Mouse (Mus musculus): ENCODE data around the gene Uqcrc1. TPM values are rescaled to one million over a fixed set of nuclear protein-coding genes. Genes with fewer than 3 reads are reported as not detected.

Uqcrc1 gene
- total and polyA plus RNA-seq, 3 experiments = 427 to 494 TPM; not detected in 1

DNA sequence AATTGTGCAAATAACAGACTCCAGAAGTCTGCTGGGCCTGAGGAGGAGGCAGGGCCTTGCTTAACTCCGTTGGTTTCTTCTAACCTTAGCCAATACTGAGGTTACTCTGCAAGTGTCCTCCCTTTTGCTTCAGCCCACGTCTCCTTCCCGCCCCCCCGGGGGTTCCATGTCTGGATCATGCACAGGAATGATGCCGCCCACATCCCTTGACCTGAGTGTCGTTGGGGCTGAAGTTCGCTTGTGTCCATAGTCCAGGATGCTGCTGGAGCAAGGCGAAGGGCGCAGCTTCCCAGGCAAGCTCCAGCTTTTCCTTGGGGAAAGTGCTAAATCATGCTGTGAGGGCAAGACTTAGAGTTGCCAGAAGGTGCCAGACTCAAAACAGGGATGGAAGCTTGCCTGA is 60.0 kb downstream of the Uqcrc1 start:
- Histone ChIP-seq H3K27ac (ENCODE audit: control insufficient read depth, low read depth, low read length) (no peak overlapping the region), H3K4me1 (ENCODE audit: control insufficient read depth in 1 of 2, insufficient read depth in 2 of 2, low read length in 2 of 2) (peaks cover 8 to 37% of the 10 kb centered on the region in 2 experiments), H3K9ac (ENCODE audit: control insufficient read depth, low read depth, low read length, poor library complexity, severe bottlenecking) (no peak overlapping the region)

DNA sequence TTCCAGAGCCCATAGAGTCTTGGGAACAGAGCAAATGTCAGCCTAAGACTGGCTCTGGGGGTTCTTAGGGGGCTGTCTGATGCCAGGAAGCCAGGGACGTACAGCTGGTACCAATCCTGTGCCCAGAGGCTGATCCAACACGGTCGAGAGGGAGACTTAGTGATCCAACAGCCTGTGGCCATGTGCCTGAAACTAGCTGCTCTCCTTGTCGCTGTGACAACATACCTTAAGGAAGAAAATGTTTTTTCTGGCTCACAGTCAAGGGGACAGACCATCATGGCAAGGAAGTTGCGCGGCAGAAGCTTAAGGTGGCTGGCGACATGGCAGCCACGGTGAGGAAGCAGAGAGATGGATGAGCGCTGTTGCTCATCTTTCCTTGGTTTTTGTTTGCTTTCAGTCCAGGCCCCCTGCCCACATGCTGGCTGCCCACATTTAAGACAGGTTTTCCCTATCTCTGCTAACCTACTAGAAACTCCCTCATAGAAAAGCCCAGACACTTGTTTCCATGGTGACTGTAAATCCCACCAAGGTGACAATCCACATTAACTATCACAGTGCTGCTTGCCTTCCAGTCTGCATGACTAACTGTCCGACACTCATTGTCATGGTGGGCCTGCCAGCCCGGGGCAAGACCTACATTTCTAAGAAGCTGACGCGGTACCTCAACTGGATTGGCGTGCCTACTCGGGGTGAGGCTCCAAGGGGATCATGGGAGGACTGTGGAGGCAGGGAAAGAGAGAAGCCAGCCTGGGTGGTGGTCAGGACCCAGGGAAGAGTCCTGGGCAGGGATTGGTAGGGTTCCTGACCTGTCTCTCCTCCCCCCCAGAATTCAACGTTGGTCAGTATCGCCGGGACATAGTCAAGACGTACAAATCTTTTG is 62.1 kb downstream of the Uqcrc1 start:
- no peak for DNase-seq (ENCODE audit: low read depth, low spot score)
- Histone ChIP-seq H3K27ac (ENCODE audit: control insufficient read depth, low read depth, low read length) (peak overlapping the region; percentile 77), H3K9ac (ENCODE audit: control insufficient read depth, low read depth, low read length, poor library complexity, severe bottlenecking) (peak overlapping the region; percentile 63), H3K79me2 (ENCODE audit: control insufficient read depth, insufficient read depth, low read length, poor library complexity) (no peaks in the 10 kb centered on the region), H3K27me3 (ENCODE audit: control insufficient read depth in 1 of 2, insufficient read depth in 2 of 2, low read length in 2 of 2) (no peaks in the 10 kb centered on the region), H3K4me3 (ENCODE audit: control insufficient read depth in 1 of 2, insufficient read depth in 1 of 2, low read depth in 2 of 2, low read length in 2 of 2) (peak overlapping the region; percentile 45 to 49), H3K36me3 (ENCODE audit: control insufficient read depth in 1 of 2, insufficient read depth in 2 of 2, low read length in 2 of 2) (peaks cover 0 to 22% of the 10 kb centered on the region in 2 experiments; a peak in 2 of 4 replicates), H3K4me1 (ENCODE audit: control insufficient read depth in 1 of 2, insufficient read depth in 2 of 2, low read length in 2 of 2) (peaks cover 8 to 31% of the 10 kb centered on the region in 2 experiments), H3K9me3 (replicated peaks; ENCODE audit: insufficient read depth, low read length) (no peaks in the 10 kb centered on the region)
- 0 out of 4 replicates have a peak, but pooled peaks of 1 of the 2 experiments have one; percentile 48 for TF ChIP-seq POLR2A (IDR thresholded peaks at IDR 0.05; ENCODE audit: control insufficient read depth in 1 of 2, insufficient read depth in 1 of 2, low read depth in 1 of 2, low read length in 2 of 2, poor library complexity in 1 of 2)
- 0 out of 2 replicates have a peak, but pooled peaks have one; percentile 32 for TF ChIP-seq NELFE (IDR thresholded peaks at IDR 0.05; ENCODE audit: low read depth, low read length)
- TF ChIP-seq MXI1 (IDR thresholded peaks at IDR 0.05; ENCODE audit: low read depth, low read length) = no peak
- TF ChIP-seq USF2 (IDR thresholded peaks at IDR 0.05; ENCODE audit: borderline replicate concordance in 1 of 2, insufficient read depth in 1 of 2, low read depth in 1 of 2, low read length in 2 of 2) = no peak

More for the DNA sequence above, 60.0 kb downstream of the Uqcrc1 start:
- no peak for DNase-seq (ENCODE audit: low read depth, low spot score)
- TF ChIP-seq CHD1 (IDR thresholded peaks at IDR 0.05; ENCODE audit: low read depth, low read length) = no peak
- TF ChIP-seq ZNF384 (IDR thresholded peaks at IDR 0.05; ENCODE audit: low read depth, low read length) = no peak
- no peak for TF ChIP-seq USF2 (IDR thresholded peaks at IDR 0.05; ENCODE audit: borderline replicate concordance in 1 of 2, insufficient read depth in 1 of 2, low read depth in 1 of 2, low read length in 2 of 2)
- no peak for TF ChIP-seq SMC3 (IDR thresholded peaks at IDR 0.05; ENCODE audit: low read depth, low read length)
- TF ChIP-seq EP300 (IDR thresholded peaks at IDR 0.05; ENCODE audit: low read depth in 1 of 2, low read length in 2 of 2) = no peak
- TF ChIP-seq NELFE (IDR thresholded peaks at IDR 0.05; ENCODE audit: low read depth, low read length) = no peak
- no peak for TF ChIP-seq RCOR1 (IDR thresholded peaks at IDR 0.05; ENCODE audit: low read depth, low read length)
- no peak for TF ChIP-seq GABPA (IDR thresholded peaks at IDR 0.05; ENCODE audit: low read depth, low read length)
- Histone ChIP-seq H3K27me3 (ENCODE audit: control insufficient read depth in 1 of 2, insufficient read depth in 2 of 2, low read length in 2 of 2) (no peaks in the 10 kb centered on the region), H3K36me3 (ENCODE audit: control insufficient read depth in 1 of 2, insufficient read depth in 2 of 2, low read length in 2 of 2) (peaks cover 0 to 22% of the 10 kb centered on the region in 2 experiments; a peak in 2 of 4 replicates), H3K9me3 (replicated peaks; ENCODE audit: insufficient read depth, low read length) (no peaks in the 10 kb centered on the region), H3K79me2 (ENCODE audit: control insufficient read depth, insufficient read depth, low read length, poor library complexity) (no peaks in the 10 kb centered on the region), H3K4me3 (ENCODE audit: control insufficient read depth in 1 of 2, insufficient read depth in 1 of 2, low read depth in 2 of 2, low read length in 2 of 2) (no peak overlapping the region)

DNA sequence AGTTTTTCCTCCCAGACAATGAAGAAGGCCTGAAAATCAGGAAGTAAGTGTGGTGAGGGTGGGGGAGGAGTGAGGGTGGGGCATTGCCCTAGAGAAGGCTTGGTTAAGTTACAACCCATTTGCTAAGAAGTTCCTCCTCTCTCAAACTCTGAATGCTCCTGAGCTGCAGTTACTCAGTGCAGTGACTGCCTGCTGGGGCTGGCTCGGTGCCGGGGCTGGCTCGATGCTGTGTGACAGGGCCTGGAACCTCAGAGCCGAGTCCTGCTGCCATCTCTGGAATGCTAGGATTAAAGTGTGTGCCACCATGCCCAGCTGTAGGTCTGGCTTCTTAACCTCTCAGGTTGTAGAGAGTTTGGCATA is 62.7 kb downstream of the Uqcrc1 start:
- peaks cover 0 to 22% of the 10 kb centered on the region in 2 experiments; a peak in 2 of 4 replicates for H3K36me3 ChIP-seq (ENCODE audit: control insufficient read depth in 1 of 2, insufficient read depth in 2 of 2, low read length in 2 of 2)
- DNase-seq (ENCODE audit: low read depth, low spot score) = peak; percentile 92
- no peaks in the 10 kb centered on the region for H3K9me3 ChIP-seq (replicated peaks; ENCODE audit: insufficient read depth, low read length)
- peaks cover 8 to 31% of the 10 kb centered on the region in 2 experiments for H3K4me1 ChIP-seq (ENCODE audit: control insufficient read depth in 1 of 2, insufficient read depth in 2 of 2, low read length in 2 of 2)
- no peaks in the 10 kb centered on the region for H3K27me3 ChIP-seq (ENCODE audit: control insufficient read depth in 1 of 2, insufficient read depth in 2 of 2, low read length in 2 of 2)
- 0 out of 2 replicates have a peak, but pooled peaks have one; percentile 20 for TF ChIP-seq MXI1 (IDR thresholded peaks at IDR 0.05; ENCODE audit: low read depth, low read length)
- TF ChIP-seq TAL1 (IDR thresholded peaks at IDR 0.05; ENCODE audit: low read length) = no peak
- TF ChIP-seq MAZ (IDR thresholded peaks at IDR 0.05; ENCODE audit: low read depth, low read length) = peak; percentile 85; the same call in 1 of the 2 replicates
- peak; percentile 52; the same call in 1 of the 2 replicates for TF ChIP-seq SIN3A (IDR thresholded peaks at IDR 0.05; ENCODE audit: low read length)
- TF ChIP-seq POLR2A (IDR thresholded peaks at IDR 0.05; ENCODE audit: control insufficient read depth in 1 of 2, insufficient read depth in 1 of 2, low read depth in 1 of 2, low read length in 2 of 2, poor library complexity in 1 of 2) = peak in 1 of 2 experiments; percentile 38; a peak in 2 of 4 replicates
- no peak for TF ChIP-seq TBP (IDR thresholded peaks at IDR 0.05; ENCODE audit: low read depth, low read length)
- 0 out of 2 replicates have a peak, but pooled peaks have one; percentile 13 for TF ChIP-seq MAX (IDR thresholded peaks at IDR 0.05; ENCODE audit: low read length)
- TF ChIP-seq RCOR1 (IDR thresholded peaks at IDR 0.05; ENCODE audit: low read depth, low read length) = peak; percentile 45; the same call in 1 of the 2 replicates
- TF ChIP-seq ELF1 (IDR thresholded peaks at IDR 0.05; ENCODE audit: low read depth, low read length) = peak; percentile 82
- no peak for TF ChIP-seq ZNF384 (IDR thresholded peaks at IDR 0.05; ENCODE audit: low read depth, low read length)
- no peak for TF ChIP-seq MYC (IDR thresholded peaks at IDR 0.05; ENCODE audit: low read depth, low read length)
- peak overlapping the region; percentile 45 to 49 for H3K4me3 ChIP-seq (ENCODE audit: control insufficient read depth in 1 of 2, insufficient read depth in 1 of 2, low read depth in 2 of 2, low read length in 2 of 2)
- H3K79me2 ChIP-seq (ENCODE audit: control insufficient read depth, insufficient read depth, low read length, poor library complexity) = no peaks in the 10 kb centered on the region
- peak overlapping the region; percentile 63 for H3K9ac ChIP-seq (ENCODE audit: control insufficient read depth, low read depth, low read length, poor library complexity, severe bottlenecking)
- peak overlapping the region; percentile 77 for H3K27ac ChIP-seq (ENCODE audit: control insufficient read depth, low read depth, low read length)
